Mouse (Mus musculus): ENCODE data around the gene Crybg2. TPM values are rescaled to one million over a fixed set of nuclear protein-coding genes. Genes with fewer than 3 reads are reported as not detected.

Gene Crybg2
- 11.8 and 17.7 TPM in 2 replicates for polyA plus RNA-seq (2012; rRNA removed)

DNA sequence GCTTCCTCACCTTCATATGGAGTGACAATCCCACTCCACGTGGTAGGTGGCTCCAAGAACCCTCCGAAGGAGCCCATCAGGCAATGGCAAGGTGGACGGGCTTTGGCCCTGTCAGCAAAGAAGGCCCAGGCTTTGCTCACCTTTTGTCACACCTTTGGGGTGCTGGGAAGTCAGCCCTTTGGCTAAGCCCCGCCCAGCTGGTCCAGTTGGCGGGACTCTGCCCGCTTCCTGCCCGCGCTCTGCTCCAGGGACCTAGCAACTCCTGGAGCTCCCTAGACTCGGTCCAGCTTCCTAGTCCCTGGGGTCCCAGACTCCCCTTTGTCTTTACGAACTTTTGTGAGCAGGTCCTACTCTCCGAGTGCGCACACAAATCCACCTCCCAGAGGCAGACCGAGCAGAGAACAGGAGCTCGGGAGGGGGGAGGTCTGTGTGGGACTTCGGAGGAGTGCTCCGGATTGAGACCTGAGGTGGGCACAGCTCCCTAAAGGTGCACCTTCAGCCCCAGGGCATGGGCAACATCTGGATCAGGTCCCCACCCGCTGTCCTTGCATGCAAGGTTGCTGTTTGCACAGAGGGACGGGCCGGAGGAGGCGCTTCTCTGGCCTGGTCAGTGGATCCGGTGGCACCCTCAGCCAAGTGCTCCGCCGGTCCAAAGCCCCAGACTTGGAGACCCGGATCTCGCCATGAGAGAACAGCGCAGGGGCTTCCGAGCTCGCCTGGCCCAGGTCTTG is at the start of gene Crybg2:
Gene Crybg2, plus strand, starts transcription at position 681 of the 731 bp plus-strand sequence.
- DNase-seq (ENCODE audit: low spot score) = no peak

DNA sequence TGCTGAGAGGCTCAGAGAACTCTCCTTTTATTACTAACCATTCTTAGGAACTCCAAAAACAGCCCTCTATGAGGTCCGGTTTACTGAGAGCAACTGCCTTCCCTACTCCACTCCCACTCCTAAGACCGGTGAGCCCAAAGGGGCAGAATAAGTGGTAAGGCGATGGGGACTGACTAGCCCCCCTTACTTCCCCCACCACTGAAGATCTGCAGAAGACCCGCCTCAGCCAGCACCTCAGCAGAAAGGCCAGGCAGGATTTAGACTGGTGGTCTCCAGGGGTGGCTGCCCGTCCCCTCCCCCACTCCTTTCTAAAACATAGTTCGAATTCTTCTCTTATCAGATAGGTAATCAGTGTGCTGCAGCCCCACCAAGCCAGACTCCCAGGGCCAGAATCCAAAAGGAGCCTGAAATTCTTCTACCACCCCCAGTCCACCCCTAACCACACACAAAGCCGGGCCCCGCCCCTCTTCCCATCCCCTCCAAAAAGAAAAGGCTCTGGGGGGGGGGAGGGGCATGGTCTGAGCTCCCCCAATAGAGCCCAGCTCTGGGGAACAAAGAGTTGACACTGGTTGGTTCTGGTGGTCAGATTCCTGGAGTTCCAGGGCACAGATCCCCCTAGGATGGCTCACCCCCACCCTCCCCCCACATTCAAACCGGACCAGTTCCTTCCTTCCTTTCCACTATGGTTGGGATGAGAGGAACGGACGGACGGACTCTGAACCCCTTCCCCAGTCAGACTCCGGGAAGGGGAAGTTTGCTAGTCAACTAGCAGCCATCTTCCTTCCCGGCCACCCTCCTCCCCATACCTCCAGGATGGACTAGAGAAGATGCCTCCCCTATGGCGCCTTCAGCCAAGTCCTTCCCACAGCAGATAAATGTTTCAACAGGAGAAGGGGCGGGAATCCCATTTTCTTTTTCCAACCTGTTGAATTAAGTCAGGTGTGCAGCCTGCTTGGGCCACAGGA is 48.9 kb upstream of the Crybg2 start:
- DNase-seq (ENCODE audit: low spot score) = no peak

DNA sequence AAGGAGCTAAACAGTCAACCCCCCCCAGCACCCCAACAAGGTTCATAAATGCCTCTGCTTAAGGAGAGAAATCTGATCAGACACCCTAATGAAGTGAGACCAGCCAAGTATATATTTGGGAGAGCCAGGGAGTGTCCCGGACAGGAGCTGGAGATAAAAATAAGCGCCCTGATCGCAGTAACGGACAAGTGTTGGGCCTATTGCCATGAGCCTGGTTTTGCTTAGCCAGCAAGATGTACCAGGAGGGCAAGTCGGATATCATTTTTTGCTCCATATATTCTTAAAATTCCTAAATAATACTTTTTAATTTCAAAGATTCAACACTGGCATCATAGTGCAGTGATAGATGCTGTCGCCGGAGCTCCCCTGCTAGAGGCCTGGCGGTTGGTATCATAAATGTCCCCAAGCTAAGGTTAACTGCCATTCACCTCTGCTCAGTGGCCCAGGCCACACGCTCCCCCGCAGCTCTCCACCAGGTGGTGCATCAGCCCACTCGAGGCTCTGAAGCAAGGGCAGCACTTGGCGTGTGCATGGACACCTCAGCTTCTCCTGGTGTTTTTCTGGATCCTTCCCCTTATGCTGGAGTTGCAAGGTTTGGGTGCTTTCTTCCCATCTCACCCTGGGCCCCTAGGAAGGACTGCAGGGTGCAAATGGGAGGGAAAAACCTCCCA is 47.6 kb upstream of the Crybg2 start:
- DNase-seq (ENCODE audit: low spot score) = no peak

DNA sequence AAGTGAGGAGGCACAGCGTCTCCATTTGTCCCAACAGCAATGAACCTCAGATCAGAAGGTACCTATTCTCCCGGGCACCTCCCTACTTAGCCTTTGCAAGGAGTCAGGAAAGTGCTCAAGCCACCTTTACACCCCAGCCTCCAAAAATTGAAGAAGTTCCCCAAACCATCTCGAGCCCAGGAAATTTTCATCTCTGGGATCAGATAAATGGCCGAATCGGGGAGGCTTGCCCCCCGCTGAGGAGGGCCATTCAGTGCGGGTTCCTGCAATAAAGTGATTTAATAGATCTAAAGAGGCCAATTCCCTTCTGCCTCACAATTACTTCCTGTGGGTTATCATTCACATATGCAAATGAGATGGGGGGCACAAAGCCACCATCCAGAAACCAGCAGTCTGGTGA is 44.4 kb upstream of the Crybg2 start:
- DNase-seq (ENCODE audit: low spot score) = no peak

GRCm38 (mm10) chr4:134016767-134017166 is 43.8 kb upstream of the Crybg2 start:
- no peak for DNase-seq (ENCODE audit: low spot score)

GRCm38 (mm10) chr4:134017201-134017865 is 43.3 kb upstream of the Crybg2 start:
- no peak for DNase-seq (ENCODE audit: low spot score)

- DNase-seq (ENCODE audit: low spot score) = no peak
Observed at GRCm38 (mm10) chr4:134018038-134018778, 42.4 kb upstream of the Crybg2 start.

DNA sequence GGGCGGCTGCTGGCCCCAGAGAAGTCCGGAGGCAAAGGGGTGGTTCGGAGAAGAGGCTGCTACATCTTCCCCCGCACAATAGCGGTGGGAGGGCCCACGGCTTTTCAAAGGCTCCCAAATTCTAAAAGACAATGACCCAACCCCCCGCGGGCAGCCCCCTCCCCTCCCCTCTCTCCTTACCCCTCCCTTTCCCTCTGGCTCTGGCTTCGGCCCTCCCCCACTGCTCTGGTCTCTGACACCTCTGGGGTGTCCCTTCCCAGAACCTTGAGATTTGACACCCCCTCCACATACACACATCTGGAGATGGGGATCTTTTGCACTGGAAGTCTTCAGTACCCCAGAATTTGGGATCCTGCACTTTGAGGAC is 41.9 kb upstream of the Crybg2 start, which contains the start of gene Lin28a:
Gene Lin28a, minus strand, starts transcription at position 63 of the 367 bp plus-strand sequence.
- DNase-seq (ENCODE audit: low spot score) = no peak

DNA sequence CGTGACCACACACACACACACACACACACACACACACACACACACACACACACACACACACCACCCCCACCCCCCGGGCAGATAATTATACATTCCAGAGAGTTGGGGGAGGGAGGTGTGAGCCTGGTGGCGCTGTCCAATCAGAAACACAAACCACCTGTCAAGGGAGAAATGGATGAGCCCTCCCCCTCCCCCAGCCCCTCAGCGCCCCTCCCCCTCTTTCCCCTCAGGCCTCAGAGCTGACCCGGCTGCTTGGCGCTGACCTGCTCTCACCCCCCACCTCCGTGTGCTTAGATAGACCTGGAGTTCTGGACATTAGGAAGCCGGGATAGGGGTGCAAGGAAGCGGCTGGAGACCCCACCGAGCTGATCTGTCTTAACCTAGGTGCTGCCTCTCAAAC is 41.4 kb upstream of the Crybg2 start:
- no peak for DNase-seq (ENCODE audit: low spot score)

- DNase-seq (ENCODE audit: low spot score) = no peak
Observed at GRCm38 (mm10) chr4:134019641-134020351, 40.8 kb upstream of the Crybg2 start.

DNA sequence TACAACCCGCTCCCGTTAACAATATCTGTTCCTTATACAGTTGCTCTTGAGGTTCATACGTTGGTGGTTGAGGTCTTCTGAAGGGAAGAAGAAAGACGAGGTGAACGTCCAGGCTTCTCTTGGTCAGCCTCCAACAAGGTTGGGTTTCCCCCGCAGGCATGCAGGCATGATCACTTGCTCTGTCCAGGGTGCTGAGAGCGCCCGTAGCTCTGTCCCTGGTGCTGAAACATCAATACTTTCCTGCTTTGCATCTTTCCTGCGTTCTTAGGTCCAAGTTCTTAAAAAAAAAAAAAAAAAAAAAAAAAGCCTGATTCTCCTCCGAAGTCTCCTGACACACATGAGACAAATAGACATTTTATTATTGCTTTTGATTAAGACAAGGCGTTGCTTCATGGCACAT is 40.0 kb upstream of the Crybg2 start:
- DNase-seq (ENCODE audit: low spot score) = peak; percentile 49

DNA sequence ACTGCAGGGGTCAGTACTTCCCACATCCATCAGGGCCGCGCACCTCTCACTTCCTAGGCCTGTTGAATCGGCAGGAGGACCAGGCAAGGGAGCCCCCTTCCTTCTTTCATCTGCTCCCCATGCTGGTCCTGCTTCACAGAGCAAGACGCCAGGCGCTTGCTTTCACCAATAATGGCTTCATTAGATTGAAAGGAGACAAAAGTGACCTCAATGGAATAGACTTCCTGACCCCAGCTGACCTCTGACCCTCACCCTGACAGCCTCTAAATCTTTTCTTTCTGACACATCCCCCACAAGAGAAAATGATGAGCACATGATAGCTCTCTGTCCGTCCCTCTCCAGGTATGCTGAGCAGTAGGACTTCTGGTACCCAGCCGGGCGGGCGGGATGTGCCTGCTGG is 34.8 kb upstream of the Crybg2 start:
- no peak for DNase-seq (ENCODE audit: low spot score)

GRCm38 (mm10) chr4:134035953-134036352 is 24.7 kb upstream of the Crybg2 start:
- DNase-seq (ENCODE audit: low spot score) = peak; percentile 68

DNA sequence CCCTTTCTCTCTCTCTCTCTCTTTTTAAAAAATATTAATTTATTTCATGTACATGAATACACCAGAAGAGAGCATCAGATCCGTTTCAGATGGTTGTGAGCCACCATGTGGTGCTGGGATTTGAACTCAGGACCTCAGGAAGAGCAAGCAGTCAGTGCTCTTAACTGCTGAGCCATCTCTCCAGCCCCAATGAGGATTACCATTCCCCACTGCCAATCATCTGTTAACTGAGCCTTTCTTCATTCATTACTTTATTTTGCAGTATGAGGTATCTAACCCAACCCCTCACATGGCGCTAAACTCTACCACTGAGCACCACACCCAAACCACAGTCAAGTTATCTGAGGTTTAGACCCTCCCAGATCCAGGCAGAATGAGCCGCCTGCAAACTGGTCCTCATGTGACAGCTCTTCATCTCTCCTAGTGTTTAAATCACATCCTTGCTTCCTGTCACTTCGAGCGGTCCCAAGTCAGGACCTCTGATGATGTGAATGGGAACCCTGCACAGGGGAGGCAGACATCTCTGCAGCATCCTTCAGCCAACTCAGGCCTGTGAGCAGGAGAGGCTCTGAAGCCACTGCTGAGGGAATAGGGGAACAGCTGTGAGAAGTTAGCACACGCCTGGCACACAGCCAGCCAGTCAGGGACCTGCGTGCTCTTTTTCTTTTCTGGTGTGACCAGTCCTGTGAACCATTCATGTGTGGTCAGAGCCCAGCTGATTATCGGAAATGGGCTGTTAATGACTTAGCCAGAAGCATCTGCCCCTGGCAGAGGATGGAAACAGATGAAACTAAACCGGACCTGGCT is 19.1 kb upstream of the Crybg2 start:
- no peak for DNase-seq (ENCODE audit: low spot score)

DNA sequence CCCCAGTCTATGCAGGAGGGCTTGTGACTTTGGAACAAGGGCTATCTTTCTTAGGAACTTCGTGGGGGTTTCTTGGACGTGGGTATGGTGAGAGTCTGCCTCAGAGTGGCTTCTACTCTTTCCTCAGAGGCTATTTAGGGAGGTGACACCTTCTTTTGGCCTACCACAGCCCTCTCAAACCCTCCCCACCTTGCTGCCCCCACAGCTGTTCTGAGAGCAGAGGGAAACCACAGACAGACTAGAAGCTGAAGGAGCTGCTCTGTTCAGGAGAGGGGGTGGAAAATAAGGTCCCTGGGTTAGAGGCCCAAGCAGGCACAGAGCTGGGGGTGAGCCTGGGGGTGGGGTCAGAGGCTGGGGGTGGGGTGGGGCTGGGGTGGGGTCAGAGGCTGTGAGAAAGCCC is 17.6 kb upstream of the Crybg2 start:
- DNase-seq (ENCODE audit: low spot score) = no peak

- no peak for DNase-seq (ENCODE audit: low spot score)
Observed at GRCm38 (mm10) chr4:134047648-134048047, 13.0 kb upstream of the Crybg2 start.

DNA sequence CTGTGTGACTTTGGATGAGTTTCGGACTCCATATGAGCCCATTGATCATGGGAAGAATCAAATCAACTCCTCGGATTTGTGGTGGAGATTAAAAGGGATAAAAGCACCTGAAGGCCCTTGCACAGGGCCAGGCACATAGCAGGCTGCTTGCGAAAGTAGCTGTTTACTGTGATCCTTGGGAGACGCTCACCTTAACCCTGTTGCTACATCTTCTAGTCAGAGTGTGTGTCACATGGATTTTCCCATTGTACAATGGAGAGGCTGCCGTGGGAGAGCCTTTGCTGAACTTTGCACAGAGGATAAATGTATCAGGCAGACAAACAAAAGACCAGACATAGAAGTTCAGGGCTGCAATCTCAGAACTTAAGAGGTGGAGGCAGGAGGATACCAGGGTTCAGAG is 8.7 kb upstream of the Crybg2 start:
- DNase-seq (ENCODE audit: low spot score) = no peak

DNA sequence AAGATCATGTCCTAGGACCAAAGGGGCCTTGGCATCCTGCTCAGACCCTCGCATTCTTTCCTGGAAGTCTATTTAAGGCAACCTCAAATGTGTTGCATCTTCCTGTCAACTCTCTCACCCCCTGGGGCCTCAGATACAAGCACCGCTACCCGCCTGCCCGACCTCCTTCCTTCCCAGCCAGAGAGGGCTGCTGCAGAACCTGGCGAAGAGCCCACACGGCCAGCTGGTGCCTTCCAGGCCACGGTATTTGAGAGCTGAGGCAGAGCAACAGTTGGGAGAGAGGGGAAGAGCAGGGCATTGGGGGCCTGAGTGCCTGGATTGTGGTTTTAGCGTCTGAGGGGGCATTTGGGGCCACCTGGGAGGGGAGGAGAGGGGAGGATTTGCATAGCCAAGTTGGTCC is 8.1 kb upstream of the Crybg2 start:
- no peak for DNase-seq (ENCODE audit: low spot score)

GRCm38 (mm10) chr4:134053538-134053937 is 7.1 kb upstream of the Crybg2 start, which contains the start of gene Zfp683:
Gene Zfp683 (plus strand): TSS chr4:134053838.
- DNase-seq (ENCODE audit: low spot score) = no peak
